Mouse (Mus musculus) kidney, adult 2 months (tissue): ENCODE measurements around the gene Ccn5.
A peak's percentile ranks its signal among the peaks of the same experiment; 100 is the strongest.

Experiments used
- CTCF ChIP-seq: fragments of 200-500 bp; conservative IDR thresholded peaks from 2 replicates; pipeline ENCODE4 v1.5.1; 2011; ENCODE audit warnings: low read depth, mild to moderate bottlenecking, control low read depth, low read length, moderate library complexity, mixed read lengths; ENCODE audit not compliant: insufficient read depth, insufficient read length
- POLR2A ChIP-seq: fragments of 200-500 bp; IDR thresholded peaks from one replicate; pipeline ENCODE4 v1.6.1; 2011; ENCODE audit warnings: low read depth, low read length, control low read depth

DNA sequence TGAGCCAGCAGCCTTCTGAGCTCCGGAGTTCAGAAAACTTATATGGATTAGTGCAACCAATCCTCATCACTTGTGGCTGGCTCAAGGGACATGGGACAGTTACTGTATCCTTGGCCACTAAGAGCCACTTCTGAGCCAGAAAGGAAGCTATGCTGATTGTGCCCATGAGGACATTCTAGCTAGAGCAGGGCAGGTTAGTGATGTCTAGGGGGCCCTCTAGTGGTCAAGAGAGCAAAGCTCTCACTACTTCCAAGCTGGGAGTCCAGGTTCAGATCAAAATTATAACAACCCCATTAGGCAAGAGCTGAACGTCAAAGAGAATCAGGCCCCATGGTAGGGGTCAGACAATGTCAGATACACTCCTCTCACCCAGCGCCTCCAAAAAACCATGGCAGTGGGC is 33.0 kb upstream of the Ccn5 start:
- TF ChIP-seq POLR2A: no peak
- peak; percentile 78 for TF ChIP-seq CTCF
